Mouse (Mus musculus): ENCODE results near the gene Yif1b.

GRCm38 (mm10) chr7:29212199-29212765, 25.8 kb upstream of the Yif1b start:
- no peak for TF ChIP-seq TAL1 (IDR thresholded peaks at IDR 0.05; ENCODE audit: low read length)
- no peak for TF ChIP-seq HCFC1 (IDR thresholded peaks at IDR 0.05; ENCODE audit: low read depth, low read length)
- TF ChIP-seq CTCF (IDR thresholded peaks at IDR 0.05 in 2 of 3, conservative IDR thresholded peaks at IDR 0.05 in 1 of 3; ENCODE audit: control insufficient read depth in 1 of 3, insufficient read depth in 1 of 3, low read depth in 2 of 3, low read length in 3 of 3, poor library complexity in 1 of 3, severe bottlenecking in 1 of 3) = no peak
